Mouse (Mus musculus) neural tube, embryonic 15.5 days (tissue): ENCODE data around the gene Tsen15. TPM values are rescaled to one million over a fixed set of nuclear protein-coding genes. Genes with fewer than 3 reads are reported as not detected.

Experiments
- ATAC-seq: fragments of 200-750 bp; cut with Nextera tagmentation; 2 replicates; pipeline ENCODE4 v1.8.0; 2017; ENCODE audit warnings: mild to moderate bottlenecking, moderate TSS enrichment, moderate library complexity; ENCODE audit not compliant: low FRiP score
- H3K27ac ChIP-seq: fragments of 300-500 bp; sonication (generic); replicated peaks from 2 replicates; pipeline ENCODE4 v1.5.1; 2015; ENCODE audit warnings: mild to moderate bottlenecking, inconsistent platforms
- H3K27me3 ChIP-seq: fragments of 300-500 bp; sonication (generic); replicated peaks from 2 replicates; pipeline ENCODE4 v1.6.1; 2015; ENCODE audit warnings: inconsistent platforms
- H3K36me3 ChIP-seq: fragments of 300-500 bp; sonication (generic); 2 replicates; pipeline ENCODE4 v1.6.1; 2015; ENCODE audit warnings: inconsistent platforms
- H3K4me1 ChIP-seq: fragments of 300-500 bp; sonication (generic); 2 replicates; pipeline ENCODE4 v1.6.1; 2015; ENCODE audit warnings: inconsistent platforms
- H3K4me2 ChIP-seq: fragments of 300-500 bp; sonication (generic); 2 replicates; pipeline ENCODE4 v1.6.1; 2015; ENCODE audit warnings: inconsistent platforms, mild to moderate bottlenecking, moderate library complexity
- H3K4me3 ChIP-seq: fragments of 300-500 bp; sonication (generic); replicated peaks from 2 replicates; pipeline ENCODE4 v1.5.1; 2015; ENCODE audit warnings: mild to moderate bottlenecking, inconsistent platforms
- H3K9ac ChIP-seq: fragments of 300-500 bp; sonication (generic); replicated peaks from 2 replicates; pipeline ENCODE4 v1.6.1; 2015; ENCODE audit warnings: mild to moderate bottlenecking, inconsistent platforms
- H3K9me3 ChIP-seq: fragments of 300-500 bp; sonication (generic); replicated peaks from 2 replicates; pipeline ENCODE4 v1.6.1; 2016; ENCODE audit warnings: inconsistent platforms
- WGBS: fragments of 180-500 bp; shearing (Covaris S2); methylation state at CpG from one replicate; pipeline ENCODE4 v1.1.7; 2015; ENCODE audit warnings: mixed read lengths; 5-methylcytosine and 5-hydroxymethylcytosine counted together
- polyA plus RNA-seq: library from polyadenylated mRNA; unstranded; fragments of >200 nt; fragmentation: Nextera tagmentation; extraction: Ambion mirVana; gene quantifications from 2 replicates; pipeline ENCODE4 v1.2.1, GENCODE M21; 2015

Gene Tsen15
- 39.4 and 47.6 TPM in 2 replicates for polyA plus RNA-seq

DNA sequence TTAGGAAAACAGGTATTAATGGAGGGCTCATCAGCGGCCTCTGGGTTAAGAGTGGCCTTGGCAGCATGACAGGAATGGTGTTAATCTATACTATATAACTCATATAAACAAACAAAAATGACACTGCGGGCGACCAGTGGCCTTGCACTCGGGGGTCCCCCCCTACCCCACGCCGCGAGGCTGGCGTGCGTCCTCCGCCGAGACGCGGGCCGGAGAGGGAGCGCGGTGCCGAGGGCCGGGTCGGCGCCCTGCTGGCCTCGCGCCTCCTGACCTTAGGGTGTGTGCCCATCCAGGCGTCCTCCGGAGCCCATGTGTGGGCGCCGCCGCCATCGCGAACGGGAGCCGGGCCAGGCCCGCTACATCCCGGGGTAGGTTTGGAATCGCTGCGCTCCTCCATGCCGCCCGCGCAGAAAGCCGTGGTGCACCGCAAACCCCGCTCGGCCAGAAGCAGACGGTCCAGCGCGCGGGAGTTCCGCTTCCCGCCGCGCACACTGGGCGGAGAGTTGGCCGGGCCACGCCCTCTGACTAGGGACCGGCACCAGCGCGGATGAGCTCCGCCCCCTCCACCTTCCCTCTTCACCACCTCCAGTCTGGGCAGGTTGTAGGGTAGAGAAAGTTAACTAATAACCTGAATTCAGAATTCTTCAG is at the start of gene Tsen15:
Gene Tsen15 (minus strand): TSS at position 501 of the 648 bp plus-strand sequence.
- Histone ChIP-seq H3K27me3 (no peaks in the 10 kb centered on the region), H3K4me1 (peaks cover 8% of the 10 kb centered on the region), H3K9me3 (no peaks in the 10 kb centered on the region), H3K4me3 (peak within 1 kb of the TSS; percentile 91), H3K27ac (no peak within 1 kb of the TSS), H3K9ac (peak within 1 kb of the TSS; percentile 92), H3K36me3 (no peaks in the 10 kb centered on the region), H3K4me2 (peak within 1 kb of the TSS; percentile 68)
- ATAC-seq, result peak; percentile 98
- under 1% methylated on average over 57 of the region's 57 CpGs for WGBS

DNA sequence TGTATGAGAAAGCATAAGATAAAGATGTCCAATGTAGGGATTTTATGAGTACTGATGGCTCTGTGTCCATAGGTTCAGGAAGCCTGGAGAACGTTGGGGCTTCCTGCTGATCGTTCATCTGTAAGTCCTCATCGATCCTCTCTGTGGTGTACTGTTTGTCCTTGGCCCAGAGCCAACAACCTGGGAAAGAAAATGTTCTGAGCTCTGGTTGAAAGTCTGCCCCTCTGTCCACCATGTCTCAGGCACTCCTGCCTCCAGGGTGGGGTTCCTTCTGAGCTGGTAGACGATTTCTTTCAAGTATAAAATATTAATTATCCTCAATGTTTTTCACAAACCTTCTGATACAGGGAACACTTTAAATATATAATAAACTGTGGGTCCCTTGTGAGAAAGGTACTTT is 47.7 kb upstream of the Tsen15 start:
- H3K4me3 ChIP-seq, result no peak overlapping the region
- no peaks in the 10 kb centered on the region for H3K4me1 ChIP-seq
- no peak overlapping the region for H3K9ac ChIP-seq
- WGBS, result 70% methylated on average over 4 of the region's 4 CpGs
- H3K27ac ChIP-seq, result no peak overlapping the region
- H3K9me3 ChIP-seq, result no peaks in the 10 kb centered on the region
- no peaks in the 10 kb centered on the region for H3K36me3 ChIP-seq
- no peak for ATAC-seq
- H3K4me2 ChIP-seq, result no peak overlapping the region
- no peaks in the 10 kb centered on the region for H3K27me3 ChIP-seq

DNA sequence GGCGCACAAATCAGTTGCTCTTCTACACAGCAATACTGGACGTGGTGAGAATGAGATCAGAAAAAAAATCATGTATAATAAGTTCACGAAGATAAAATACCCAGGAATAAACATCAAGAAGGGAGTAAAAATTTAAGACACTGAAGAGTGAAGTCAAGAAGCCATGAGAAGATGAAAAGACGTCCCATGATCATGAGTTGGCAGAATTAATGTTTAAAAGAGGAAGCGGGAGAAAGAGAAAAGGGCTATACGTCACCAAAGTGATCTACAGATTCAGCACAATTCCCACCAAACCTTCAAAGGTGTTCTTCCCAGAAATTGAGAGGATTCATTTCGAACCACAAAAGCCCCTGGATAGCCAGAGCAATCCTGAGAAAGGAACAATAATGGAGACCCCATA is 43.3 kb upstream of the Tsen15 start:
- Histone ChIP-seq H3K4me1 (no peaks in the 10 kb centered on the region), H3K27me3 (no peaks in the 10 kb centered on the region), H3K27ac (no peak overlapping the region), H3K4me3 (no peak overlapping the region), H3K36me3 (no peaks in the 10 kb centered on the region), H3K9me3 (no peaks in the 10 kb centered on the region), H3K4me2 (no peak overlapping the region), H3K9ac (no peak overlapping the region)
- WGBS, result 88% methylated on average over 7 of the region's 7 CpGs
- no peak for ATAC-seq

DNA sequence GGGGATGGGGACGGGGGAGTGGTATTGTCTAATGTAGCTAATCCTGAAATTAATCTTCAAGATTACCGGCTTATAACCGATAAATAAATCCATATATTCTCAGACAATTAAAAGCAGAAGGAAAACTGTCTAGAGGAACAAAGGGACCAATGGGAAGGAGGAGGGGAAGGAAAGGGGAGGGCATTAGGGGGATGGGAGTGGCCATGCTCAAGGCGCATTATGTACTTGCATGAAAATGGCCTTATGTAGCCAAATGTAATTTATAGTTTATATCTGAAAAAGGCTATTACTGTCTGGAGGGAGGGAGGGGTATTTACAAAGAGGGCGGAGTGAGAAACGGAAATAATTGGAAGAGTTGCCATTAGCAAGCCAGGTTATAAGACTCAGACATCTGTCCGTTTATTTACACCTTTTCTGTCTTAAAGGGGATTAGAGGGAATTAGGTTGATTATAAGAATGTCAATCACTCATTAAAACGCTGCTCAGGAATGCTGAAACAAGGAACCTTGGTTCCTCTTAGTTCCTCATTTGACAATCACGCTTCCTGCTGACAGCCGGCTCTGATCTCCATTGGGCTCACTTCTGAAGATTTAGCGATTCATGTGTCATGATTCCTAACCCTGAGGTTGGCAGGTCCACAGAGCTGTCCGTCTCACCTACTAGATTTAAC is 41.6 kb upstream of the Tsen15 start:
- Histone ChIP-seq H3K27ac (no peak overlapping the region), H3K4me1 (no peaks in the 10 kb centered on the region), H3K9ac (no peak overlapping the region), H3K9me3 (no peaks in the 10 kb centered on the region), H3K4me2 (no peak overlapping the region), H3K27me3 (no peaks in the 10 kb centered on the region), H3K4me3 (no peak overlapping the region), H3K36me3 (no peaks in the 10 kb centered on the region)
- no peak for ATAC-seq
- WGBS, result 86% methylated on average over 12 of the region's 12 CpGs

DNA sequence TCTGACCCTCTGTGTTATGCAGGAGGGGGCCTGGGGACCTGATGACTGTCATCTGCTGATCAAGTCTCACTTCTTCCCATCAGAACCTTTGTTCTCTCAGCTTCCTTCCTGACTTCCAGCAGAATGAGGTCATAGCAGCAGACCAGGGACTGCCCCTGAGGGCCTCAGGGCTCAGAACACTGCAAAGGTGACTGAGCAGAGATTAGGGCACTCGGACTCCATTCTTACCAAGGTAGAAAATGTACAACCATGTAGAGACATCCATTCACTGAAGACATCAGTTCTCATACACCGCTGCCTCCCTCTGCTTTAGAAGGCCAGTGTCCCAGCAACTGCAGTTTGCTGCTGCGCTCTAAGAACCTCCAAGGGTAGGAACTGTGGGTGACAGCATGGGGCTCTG is 36.6 kb upstream of the Tsen15 start:
- ATAC-seq, result no peak
- Histone ChIP-seq H3K36me3 (no peaks in the 10 kb centered on the region), H3K27me3 (no peaks in the 10 kb centered on the region), H3K4me2 (no peak overlapping the region), H3K4me3 (no peak overlapping the region), H3K9ac (no peak overlapping the region), H3K27ac (no peak overlapping the region), H3K4me1 (no peaks in the 10 kb centered on the region), H3K9me3 (no peaks in the 10 kb centered on the region)
- 92% methylated on average over 3 of the region's 3 CpGs for WGBS

DNA sequence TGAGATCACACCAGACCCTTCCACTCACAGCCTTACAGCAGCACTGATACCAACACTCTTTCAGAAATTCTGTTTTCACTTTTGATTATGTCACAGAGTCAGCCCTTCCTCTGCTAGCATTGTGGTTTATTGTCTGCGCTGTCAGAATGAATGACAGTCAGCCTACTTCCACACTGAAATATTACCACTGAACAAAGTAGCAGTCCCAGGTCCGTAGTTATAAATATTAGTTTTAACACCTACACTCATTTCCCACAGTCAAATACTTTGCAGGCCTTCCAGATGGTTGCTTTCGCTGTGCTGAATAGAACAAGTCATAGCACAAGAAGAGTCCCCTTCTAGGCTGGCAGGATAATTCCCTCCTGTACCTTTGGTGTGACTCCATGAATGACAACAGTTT is 35.8 kb upstream of the Tsen15 start:
- Histone ChIP-seq H3K27me3 (no peaks in the 10 kb centered on the region), H3K4me3 (no peak overlapping the region), H3K9ac (no peak overlapping the region), H3K4me1 (no peaks in the 10 kb centered on the region), H3K9me3 (no peaks in the 10 kb centered on the region), H3K27ac (no peak overlapping the region), H3K36me3 (no peaks in the 10 kb centered on the region), H3K4me2 (no peak overlapping the region)
- ATAC-seq, result no peak
- WGBS, result 88% methylated on average over 3 of the region's 3 CpGs

DNA sequence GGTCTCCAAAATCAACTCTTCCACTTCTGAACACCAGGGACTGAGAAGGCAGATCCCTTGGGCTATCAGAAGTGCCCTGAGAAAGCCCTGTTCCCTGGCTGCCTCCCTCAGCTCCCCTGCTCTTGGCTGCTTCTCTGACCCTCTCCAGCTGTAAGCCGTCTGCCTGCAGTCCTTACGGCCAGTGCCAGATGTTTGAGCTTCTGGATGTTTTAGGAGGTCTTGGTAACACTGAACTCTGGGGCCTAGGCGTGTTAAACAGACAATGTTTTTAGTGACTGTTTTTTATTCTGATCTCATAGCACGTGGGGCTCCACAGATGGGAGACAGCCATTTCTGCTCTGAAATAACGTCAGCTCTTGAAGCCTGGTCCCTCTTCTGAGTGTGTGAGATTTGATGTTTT is 31.1 kb upstream of the Tsen15 start:
- no peak for ATAC-seq
- H3K4me3 ChIP-seq, result no peak overlapping the region
- H3K36me3 ChIP-seq, result no peaks in the 10 kb centered on the region
- 34% methylated on average over 5 of the region's 5 CpGs for WGBS
- H3K9me3 ChIP-seq, result no peaks in the 10 kb centered on the region
- H3K27me3 ChIP-seq, result no peaks in the 10 kb centered on the region
- no peaks in the 10 kb centered on the region for H3K4me1 ChIP-seq
- H3K4me2 ChIP-seq, result no peak overlapping the region
- H3K9ac ChIP-seq, result no peak overlapping the region
- H3K27ac ChIP-seq, result no peak overlapping the region

DNA sequence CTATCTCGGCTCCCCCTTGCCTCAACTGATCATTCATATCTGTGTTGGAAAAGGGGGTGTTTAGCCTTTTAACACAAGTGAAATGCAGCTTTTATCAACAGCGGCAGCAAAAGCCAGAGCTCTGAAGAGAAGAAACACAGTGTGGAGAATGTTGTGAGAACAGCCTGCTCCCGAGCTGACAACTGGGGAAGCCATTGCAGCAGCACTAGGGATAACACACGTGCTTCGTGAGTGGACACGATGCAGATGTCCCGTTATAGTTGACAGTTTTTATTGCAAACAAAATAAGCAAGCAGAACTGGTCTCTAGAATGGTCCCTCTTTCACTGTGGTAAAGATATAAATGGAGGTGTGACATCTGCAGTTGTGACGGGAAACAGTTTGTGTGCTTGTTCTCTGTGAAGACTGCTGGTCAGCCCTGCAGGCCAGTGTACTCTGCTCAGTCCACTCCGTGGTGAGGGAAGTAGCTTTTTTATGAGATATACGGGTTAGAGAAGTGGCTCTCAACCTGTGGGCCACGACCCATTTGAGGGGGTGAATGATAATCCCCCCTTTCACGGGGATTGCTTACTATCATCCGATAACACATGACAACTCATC is 29.9 kb upstream of the Tsen15 start:
- 87% methylated on average over 13 of the region's 13 CpGs for WGBS
- no peak overlapping the region for H3K4me3 ChIP-seq
- H3K36me3 ChIP-seq, result no peaks in the 10 kb centered on the region
- no peak overlapping the region for H3K9ac ChIP-seq
- H3K27ac ChIP-seq, result no peak overlapping the region
- ATAC-seq, result no peak
- no peaks in the 10 kb centered on the region; the same call in 1 of the 2 replicates for H3K9me3 ChIP-seq
- H3K27me3 ChIP-seq, result no peaks in the 10 kb centered on the region
- H3K4me1 ChIP-seq, result no peaks in the 10 kb centered on the region
- no peak overlapping the region for H3K4me2 ChIP-seq

DNA sequence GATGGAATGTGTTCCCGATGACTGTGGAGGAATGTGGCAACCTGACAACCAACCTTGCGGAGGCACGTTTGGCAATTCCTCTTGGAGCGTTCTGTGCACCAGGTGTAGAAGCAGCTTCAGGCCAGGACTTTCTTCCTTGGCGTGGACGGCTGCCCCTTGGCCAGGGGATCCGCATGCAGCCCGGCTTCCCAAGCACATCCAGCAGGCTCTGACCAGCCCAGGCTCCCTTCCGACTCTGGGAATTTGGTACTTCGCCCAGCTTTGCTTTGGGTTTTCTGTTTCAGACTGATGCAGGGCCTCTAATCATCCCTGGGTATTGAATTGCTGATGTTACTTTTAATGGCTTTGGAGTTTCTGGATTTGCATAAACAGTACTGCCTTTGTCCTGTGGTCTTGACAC is 28.0 kb upstream of the Tsen15 start:
- WGBS, result 70% methylated on average over 10 of the region's 10 CpGs
- Histone ChIP-seq H3K9me3 (no peaks in the 10 kb centered on the region; the same call in 1 of the 2 replicates), H3K9ac (no peak overlapping the region), H3K27me3 (no peaks in the 10 kb centered on the region), H3K4me1 (no peaks in the 10 kb centered on the region), H3K4me3 (no peak overlapping the region), H3K4me2 (no peak overlapping the region), H3K27ac (no peak overlapping the region), H3K36me3 (no peaks in the 10 kb centered on the region)
- ATAC-seq, result no peak

DNA sequence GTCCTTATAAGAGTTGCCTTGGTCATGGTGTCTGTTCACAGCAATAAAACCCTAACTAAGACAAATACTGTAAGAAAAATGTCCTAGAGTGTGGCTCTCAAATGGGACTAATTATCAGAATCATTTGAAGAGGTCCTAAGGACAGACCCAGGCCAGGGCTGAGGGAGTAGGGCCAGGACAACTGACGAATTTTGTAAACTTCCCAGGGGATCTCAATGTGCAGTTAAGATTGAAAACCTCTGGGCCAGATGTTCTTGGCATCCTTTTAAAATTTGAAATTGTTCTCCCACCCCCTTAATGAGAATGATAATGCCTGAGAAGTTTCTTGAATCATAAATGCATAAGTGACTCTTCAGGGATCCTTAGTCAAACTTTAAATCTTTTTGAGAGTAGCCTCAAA is 27.5 kb upstream of the Tsen15 start:
- ATAC-seq, result no peak
- H3K27ac ChIP-seq, result no peak overlapping the region
- WGBS, result 72% methylated on average over 1 of the region's 1 CpGs
- no peaks in the 10 kb centered on the region for H3K36me3 ChIP-seq
- H3K4me2 ChIP-seq, result no peak overlapping the region
- no peaks in the 10 kb centered on the region for H3K4me1 ChIP-seq
- no peaks in the 10 kb centered on the region; the same call in 1 of the 2 replicates for H3K9me3 ChIP-seq
- no peaks in the 10 kb centered on the region for H3K27me3 ChIP-seq
- H3K4me3 ChIP-seq, result no peak overlapping the region
- no peak overlapping the region for H3K9ac ChIP-seq

DNA sequence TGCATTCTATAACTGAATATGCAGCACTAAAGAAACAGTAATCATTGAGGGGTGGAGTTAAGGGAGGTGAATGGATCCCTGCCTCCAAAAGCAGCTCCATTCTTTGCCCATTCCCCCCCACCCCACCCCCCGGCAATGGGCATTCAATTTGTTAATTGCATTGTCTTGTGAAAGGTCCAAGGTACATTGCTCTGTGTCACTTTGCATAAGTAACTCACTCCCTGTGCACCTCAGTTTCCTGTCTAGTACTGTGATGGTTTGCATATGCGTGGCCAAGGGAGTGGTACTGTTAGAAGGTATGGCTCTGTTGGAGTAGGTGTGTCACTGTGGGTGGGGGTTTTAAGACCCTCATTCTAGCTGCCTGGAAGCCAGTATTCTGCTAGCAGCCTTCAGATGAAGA is 26.6 kb upstream of the Tsen15 start:
- no peaks in the 10 kb centered on the region; the same call in 1 of the 2 replicates for H3K9me3 ChIP-seq

DNA sequence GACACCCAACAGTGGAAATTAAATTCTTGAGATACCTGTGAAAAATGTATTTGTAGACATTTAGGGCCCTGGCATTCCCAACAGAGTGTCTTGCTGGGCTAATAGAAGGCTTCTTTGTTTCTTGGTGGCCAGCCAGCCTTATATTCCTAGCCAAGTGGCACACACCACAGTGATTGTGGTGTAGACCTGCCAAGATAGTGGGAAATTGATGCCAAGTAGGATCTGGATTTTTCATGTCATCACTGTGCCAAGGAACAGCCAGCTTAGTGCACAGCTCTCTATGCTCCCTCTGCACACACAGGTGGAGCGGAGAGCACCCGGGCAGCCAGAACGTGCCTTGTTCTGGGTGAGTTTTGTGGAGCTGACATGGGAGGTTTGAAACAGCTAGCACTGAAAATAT is 24.2 kb upstream of the Tsen15 start:
- Histone ChIP-seq H3K27ac (no peak overlapping the region), H3K4me1 (peaks cover 9% of the 10 kb centered on the region), H3K4me2 (no peak overlapping the region), H3K36me3 (no peaks in the 10 kb centered on the region), H3K27me3 (no peaks in the 10 kb centered on the region), H3K4me3 (no peak overlapping the region), H3K9me3 (no peaks in the 10 kb centered on the region; the same call in 1 of the 2 replicates), H3K9ac (no peak overlapping the region)
- 86% methylated on average over 3 of the region's 3 CpGs for WGBS
- ATAC-seq, result no peak

More for the DNA sequence above, 26.6 kb upstream of the Tsen15 start:
- Histone ChIP-seq H3K4me2 (no peak overlapping the region), H3K9ac (no peak overlapping the region), H3K36me3 (no peaks in the 10 kb centered on the region), H3K27me3 (no peaks in the 10 kb centered on the region), H3K27ac (no peak overlapping the region), H3K4me3 (no peak overlapping the region), H3K4me1 (no peaks in the 10 kb centered on the region)
- WGBS, result 95% methylated on average over 2 of the region's 2 CpGs
- ATAC-seq, result no peak
